Mouse (Mus musculus) embryonic fibroblast, embryonic 13.5 days (primary cell): ENCODE results near the gene Rgs9bp.

ENCODE experiments used
- CTCF ChIP-seq: IDR thresholded peaks from 2 replicates; pipeline ENCODE4 v1.5.1; 2011; ENCODE audit warnings: mild to moderate bottlenecking, control low read depth, low read length, moderate library complexity, borderline replicate concordance; ENCODE audit not compliant: insufficient read depth
- POLR2A ChIP-seq: IDR thresholded peaks from 2 replicates; pipeline ENCODE4 v1.6.1; 2011; ENCODE audit warnings: low read depth, mild to moderate bottlenecking, control low read depth, low read length, moderate library complexity

- no peak for TF ChIP-seq POLR2A
- no peak for TF ChIP-seq CTCF
Measured at GRCm38 (mm10) chr7:35626038-35626437, 40.7 kb upstream of the Rgs9bp start.
